Mouse (Mus musculus): Measurements from ENCODE around the gene Spsb4. TPM values are rescaled to one million over a fixed set of nuclear protein-coding genes. Genes with fewer than 3 reads are reported as not detected.

Spsb4 gene
- total and polyA plus RNA-seq, 3 experiments: not detected

DNA sequence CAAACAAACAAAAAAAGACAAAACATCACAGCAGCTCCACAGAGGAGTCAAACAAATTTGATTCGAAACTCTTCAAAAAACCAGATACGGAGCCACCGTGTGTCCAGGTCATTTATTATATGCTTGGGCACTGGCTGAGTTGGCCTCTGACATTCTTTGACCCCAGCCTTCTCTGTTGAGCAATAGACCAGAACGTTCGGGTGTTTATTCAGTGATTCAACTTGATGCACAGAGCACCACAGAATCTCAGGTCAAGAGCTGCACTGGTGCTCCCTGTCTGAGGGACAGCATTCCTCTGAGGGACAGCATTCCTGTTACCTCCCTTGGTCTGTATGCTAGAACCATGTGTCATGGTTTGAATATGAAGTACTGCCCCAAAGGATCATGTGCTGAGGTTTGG lies 125.1 kb downstream of the Spsb4 start:
- Histone ChIP-seq H3K79me2 (ENCODE audit: control insufficient read depth, insufficient read depth, low read length, poor library complexity) (no peaks in the 10 kb centered on the region; the same call in 1 of the 2 replicates), H3K36me3 (ENCODE audit: control insufficient read depth in 1 of 2, insufficient read depth in 2 of 2, low read length in 2 of 2) (no peaks in the 10 kb centered on the region), H3K4me3 (ENCODE audit: control insufficient read depth in 1 of 2, insufficient read depth in 1 of 2, low read depth in 2 of 2, low read length in 2 of 2) (no peak overlapping the region), H3K27ac (ENCODE audit: control insufficient read depth, low read depth, low read length) (no peak overlapping the region), H3K4me1 (ENCODE audit: control insufficient read depth in 1 of 2, insufficient read depth in 2 of 2, low read length in 2 of 2) (no peaks in the 10 kb centered on the region), H3K9ac (ENCODE audit: control insufficient read depth, low read depth, low read length, poor library complexity, severe bottlenecking) (no peak overlapping the region), H3K9me3 (replicated peaks; ENCODE audit: insufficient read depth, low read length) (no peaks in the 10 kb centered on the region), H3K27me3 (ENCODE audit: control insufficient read depth in 1 of 2, insufficient read depth in 2 of 2, low read length in 2 of 2) (no peaks in the 10 kb centered on the region; a peak in 1 of 4 replicates)
- no peak for TF ChIP-seq UBTF (IDR thresholded peaks at IDR 0.05; ENCODE audit: borderline replicate concordance, insufficient read depth, low read depth, low read length)
- TF ChIP-seq TCF12 (IDR thresholded peaks at IDR 0.05; ENCODE audit: low read depth, low read length): no peak
- TF ChIP-seq POLR2AphosphoS2 (IDR thresholded peaks at IDR 0.05; ENCODE audit: low read length): no peak
- no peak for TF ChIP-seq NELFE (IDR thresholded peaks at IDR 0.05; ENCODE audit: low read depth, low read length)
- TF ChIP-seq CHD1 (IDR thresholded peaks at IDR 0.05; ENCODE audit: low read depth, low read length): no peak
- TF ChIP-seq POLR2AphosphoS5 (IDR thresholded peaks at IDR 0.05; ENCODE audit: borderline replicate concordance, low read depth, low read length): no peak
- TF ChIP-seq MAZ (IDR thresholded peaks at IDR 0.05; ENCODE audit: low read depth, low read length): no peak
- TF ChIP-seq POLR2A (IDR thresholded peaks at IDR 0.05; ENCODE audit: control insufficient read depth in 1 of 2, insufficient read depth in 1 of 2, low read depth in 1 of 2, low read length in 2 of 2, poor library complexity in 1 of 2): no peak
- no peak for TF ChIP-seq ZKSCAN1 (IDR thresholded peaks at IDR 0.05; ENCODE audit: low read depth, low read length)
- TF ChIP-seq HCFC1 (IDR thresholded peaks at IDR 0.05; ENCODE audit: low read depth, low read length): no peak
- TF ChIP-seq TAL1 (IDR thresholded peaks at IDR 0.05; ENCODE audit: low read length): no peak
- TF ChIP-seq GATA1 (IDR thresholded peaks at IDR 0.05; ENCODE audit: low read depth, low read length): no peak
- no peak for TF ChIP-seq MAFK (IDR thresholded peaks at IDR 0.05; ENCODE audit: borderline replicate concordance, low read depth, low read length)
- TF ChIP-seq CTCF (IDR thresholded peaks at IDR 0.05 in 2 of 3, conservative IDR thresholded peaks at IDR 0.05 in 1 of 3; ENCODE audit: control insufficient read depth in 1 of 3, insufficient read depth in 1 of 3, low read depth in 2 of 3, low read length in 3 of 3, poor library complexity in 1 of 3, severe bottlenecking in 1 of 3): no peak
- TF ChIP-seq ZNF384 (IDR thresholded peaks at IDR 0.05; ENCODE audit: low read depth, low read length): no peak
- no peak for DNase-seq (ENCODE audit: low read depth, low spot score)

Other genes starting within 250 kb of the Spsb4 start
- gene Pxylp1, start 126.2 kb downstream of the Spsb4 start, total RNA-seq (2012; rRNA removed): 5.4 and 5.7 TPM in 2 replicates
- 1 to 10 TPM in 1 of 2 experiments, not detected in 1; 9.9 TPM for gene Pxylp1, start 126.2 kb downstream of the Spsb4 start, polyA plus RNA-seq (2012; ENCODE audit: insufficient read depth in 1 of 2, insufficient read length in 2 of 2, low read depth in 1 of 2, low replicate concordance in 2 of 2, missing spikeins in 1 of 2)
- gene Slc25a36, start 92.3 kb upstream of the Spsb4 start, total RNA-seq (2012; rRNA removed): 12.9 and 13.0 TPM in 2 replicates
- gene Slc25a36, start 92.3 kb upstream of the Spsb4 start, polyA plus RNA-seq (2012; ENCODE audit: insufficient read depth in 1 of 2, insufficient read length in 2 of 2, low read depth in 1 of 2, low replicate concordance in 2 of 2, missing spikeins in 1 of 2): 10 to 100 TPM in 1 of 2 experiments, not detected in 1; 11.9 TPM

Data from MEL (cell line).